Mouse (Mus musculus) right cerebral cortex, adult 2 months (tissue): Measurements from ENCODE around the gene Mmd.
"Not testable (repeated sequence)": the region's sequence is repeated elsewhere in the genome, so short reads cannot be mapped to it uniquely, and the experiment has no call there.

ENCODE experiments used
- DNase-seq, 2 experiments: peaks; one replicate each; pipeline ENCODE4 v3.0.0; 2021 to 2022; ENCODE audit warnings: low spot score in 2 of 2

Mmd gene

GRCm38 (mm10) chr11:90249701-90250141, 465 bp downstream of the Mmd start:
- DNase-seq, result peak in 1 of 2 experiments; percentile 45

DNA sequence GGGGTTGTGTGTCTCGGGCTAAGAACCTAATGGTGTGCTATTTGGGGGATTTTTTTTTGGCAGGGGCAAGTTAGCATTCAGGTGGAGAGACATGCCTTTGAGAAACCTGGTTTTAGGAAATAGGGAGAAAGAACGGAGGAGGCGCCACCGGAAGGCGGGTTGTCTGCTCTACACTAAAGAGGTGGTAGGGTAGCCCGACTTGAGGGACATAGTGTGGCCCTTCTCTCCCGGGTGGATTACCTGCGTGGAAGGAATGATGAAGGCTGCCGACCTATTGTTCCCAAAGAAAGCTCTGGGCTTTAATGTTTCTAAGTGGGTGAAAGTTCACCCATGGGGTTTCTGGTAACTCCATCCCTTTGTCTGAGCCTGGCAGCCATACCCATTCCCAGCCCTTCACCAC, 933 bp downstream of the Mmd start:
- peak; percentile 43 to 45 for DNase-seq

GRCm38 (mm10) chr11:90250730-90251129, 1.5 kb downstream of the Mmd start:
- DNase-seq, result no peak

GRCm38 (mm10) chr11:90251923-90252322, 2.7 kb downstream of the Mmd start:
- DNase-seq, result no peak

GRCm38 (mm10) chr11:90252366-90252765, 3.1 kb downstream of the Mmd start:
- no peak for DNase-seq

GRCm38 (mm10) chr11:90254536-90254935, 5.3 kb downstream of the Mmd start:
- no peak for DNase-seq

DNA sequence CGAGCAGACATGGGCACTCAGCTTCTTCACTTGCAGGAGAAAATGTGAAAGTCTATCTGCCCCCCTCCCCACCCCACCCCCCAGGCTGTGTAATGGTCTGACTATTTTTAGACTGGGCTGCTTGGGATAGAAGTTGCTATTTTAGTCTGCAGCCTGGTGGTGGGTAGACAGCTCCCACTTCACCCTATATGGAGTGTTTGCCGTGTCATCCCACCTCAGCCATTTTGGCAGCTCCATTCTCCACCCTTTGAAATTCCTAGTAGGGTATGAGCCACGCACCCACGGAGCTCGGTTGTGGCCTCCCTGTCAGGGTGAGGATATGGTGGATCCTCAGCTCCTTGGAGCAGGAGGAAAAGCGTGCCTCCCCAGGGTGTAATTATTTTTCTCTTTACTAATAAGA, 6.4 kb downstream of the Mmd start:
- peak; percentile 40 to 44 for DNase-seq

DNA sequence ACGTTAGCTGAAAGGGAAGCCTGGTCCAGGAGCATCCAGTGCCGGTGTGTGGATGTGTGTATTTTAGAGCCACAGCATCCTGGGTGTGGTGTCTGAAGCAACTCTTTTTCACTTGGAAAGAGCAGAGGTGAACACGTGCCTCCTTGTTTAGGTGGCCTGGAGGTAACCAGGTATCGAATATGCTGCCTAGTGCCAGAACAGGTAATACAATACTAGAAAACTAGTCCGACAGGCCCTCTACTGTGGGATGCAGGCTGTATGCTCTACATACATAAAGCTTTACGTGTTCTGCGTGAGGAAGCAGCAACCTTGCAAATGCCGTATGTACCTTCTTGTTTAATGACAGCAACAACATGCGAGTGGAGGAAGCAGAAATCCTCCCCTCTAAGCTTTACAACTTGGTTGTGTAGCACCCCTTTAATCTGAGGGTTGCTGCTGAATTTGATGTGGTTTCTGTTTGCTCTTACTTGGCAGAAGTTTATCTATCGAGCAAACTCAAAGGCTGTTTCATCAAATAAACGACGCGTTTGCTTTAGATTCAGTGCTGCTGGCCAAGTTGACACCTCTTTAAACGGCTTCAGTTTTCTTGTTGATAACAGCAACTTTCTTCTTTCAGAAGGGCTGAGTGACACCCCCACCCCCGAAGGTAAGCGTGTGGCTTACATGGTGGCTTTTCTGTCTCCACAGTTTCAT, 7.7 kb downstream of the Mmd start:
- no peak for DNase-seq

GRCm38 (mm10) chr11:90258321-90258927, 9.2 kb downstream of the Mmd start:
- no peak for DNase-seq

- DNase-seq, result no peak
Observed at GRCm38 (mm10) chr11:90259071-90259470, 9.8 kb downstream of the Mmd start.

DNA sequence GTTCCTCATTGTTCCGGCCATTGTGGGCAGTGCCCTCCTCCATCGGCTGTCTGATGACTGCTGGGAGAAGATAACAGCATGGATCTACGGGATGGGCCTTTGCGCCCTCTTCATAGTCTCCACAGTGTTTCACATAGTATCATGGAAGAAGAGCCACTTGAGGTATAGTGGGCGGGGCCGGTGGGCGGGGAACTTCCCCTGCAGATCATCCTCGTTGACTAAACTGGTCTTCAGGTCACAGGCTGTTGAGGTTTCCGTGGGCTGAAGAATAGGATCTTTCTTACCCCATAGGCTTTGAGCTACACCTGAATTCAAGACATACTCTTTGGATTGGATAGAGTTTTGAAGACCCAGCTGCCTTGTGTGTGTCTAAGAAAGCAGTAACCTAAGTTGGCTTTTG, 10.6 kb downstream of the Mmd start:
- DNase-seq, result no peak

GRCm38 (mm10) chr11:90264180-90264579, 14.9 kb downstream of the Mmd start:
- no peak for DNase-seq

DNA sequence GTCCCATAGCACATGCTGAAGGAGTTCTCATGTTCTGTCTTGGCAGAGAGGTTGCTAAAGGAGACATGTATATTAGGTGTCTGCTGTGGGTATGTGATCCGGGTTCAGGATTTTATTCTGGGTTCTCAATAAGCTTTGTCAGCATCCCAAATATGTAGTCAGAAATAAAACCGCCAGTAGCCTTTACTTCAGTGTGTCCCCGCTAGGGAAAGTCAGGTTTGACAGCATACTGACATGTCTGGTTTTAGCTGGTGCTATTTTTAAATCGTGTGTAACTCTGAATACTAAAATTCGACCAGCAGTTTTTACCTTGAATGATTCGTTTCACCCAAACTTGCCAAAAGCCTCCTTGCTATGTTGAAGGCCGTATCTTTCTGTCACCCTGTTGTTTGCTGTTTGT, 16.3 kb downstream of the Mmd start:
- no peak for DNase-seq

DNA sequence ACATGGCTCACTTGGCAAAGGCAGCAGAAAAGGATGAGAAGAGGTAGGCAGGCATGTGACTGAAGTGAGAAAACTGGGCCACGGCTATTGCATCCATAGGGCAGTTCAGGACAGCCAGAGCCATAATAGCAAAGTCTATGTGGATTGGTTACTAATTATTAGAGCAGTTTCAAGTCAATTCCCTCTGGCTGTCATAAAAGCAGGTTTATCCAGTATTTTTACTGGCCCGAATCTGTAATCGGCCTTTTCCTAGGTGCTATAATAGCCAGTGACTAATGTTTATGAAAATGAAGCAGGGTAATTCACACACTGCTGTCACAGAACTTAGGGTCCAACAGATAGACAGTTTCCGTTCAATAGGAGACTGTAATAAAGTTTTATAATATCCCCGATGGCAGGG, 19.7 kb downstream of the Mmd start:
- DNase-seq, result no peak

GRCm38 (mm10) chr11:90269398-90270123, 20.3 kb downstream of the Mmd start:
- no peak for DNase-seq

GRCm38 (mm10) chr11:90270132-90270877, 21.0 kb downstream of the Mmd start:
- DNase-seq, result no peak

DNA sequence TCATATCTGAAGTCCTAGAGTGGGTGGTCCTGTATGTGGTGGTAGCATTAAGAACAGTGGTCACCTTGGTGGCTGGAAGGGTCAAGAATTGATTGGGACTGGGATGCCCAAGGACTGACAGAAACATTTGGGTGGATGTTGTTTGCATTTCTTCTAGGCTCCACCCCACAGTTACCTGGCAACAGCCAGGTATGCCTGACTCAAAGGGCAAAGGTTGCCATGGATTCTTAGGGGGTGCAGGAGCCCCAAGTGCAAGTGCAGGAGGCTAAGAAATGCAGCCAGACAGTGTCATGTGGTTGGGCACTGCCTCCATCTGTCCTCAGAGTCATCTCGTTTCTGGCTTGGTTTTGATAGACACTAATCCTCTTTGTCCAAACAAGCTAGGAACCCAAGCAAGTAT, 24.9 kb downstream of the Mmd start:
- no peak for DNase-seq

GRCm38 (mm10) chr11:90275663-90276062, 26.4 kb downstream of the Mmd start:
- no peak for DNase-seq

DNA sequence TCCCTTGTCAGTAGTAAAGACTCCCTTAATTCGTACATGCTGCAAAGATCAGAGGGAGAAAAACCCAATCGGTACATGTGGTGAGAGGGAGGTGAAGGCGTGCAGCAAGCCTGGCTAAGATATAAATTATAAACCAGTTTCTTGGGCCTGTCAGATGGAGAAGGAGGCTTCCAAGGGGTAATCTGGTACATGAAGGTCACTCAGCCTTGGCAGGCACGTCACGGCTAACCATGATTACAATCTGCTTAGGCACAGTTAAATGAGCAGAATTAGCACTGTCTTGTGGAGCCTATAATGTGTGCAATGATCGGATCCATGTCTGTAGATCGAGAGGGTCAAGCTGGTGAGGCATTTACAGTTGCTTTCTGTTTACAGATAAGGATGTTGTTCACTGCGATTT, 26.9 kb downstream of the Mmd start:
- no peak for DNase-seq

DNA sequence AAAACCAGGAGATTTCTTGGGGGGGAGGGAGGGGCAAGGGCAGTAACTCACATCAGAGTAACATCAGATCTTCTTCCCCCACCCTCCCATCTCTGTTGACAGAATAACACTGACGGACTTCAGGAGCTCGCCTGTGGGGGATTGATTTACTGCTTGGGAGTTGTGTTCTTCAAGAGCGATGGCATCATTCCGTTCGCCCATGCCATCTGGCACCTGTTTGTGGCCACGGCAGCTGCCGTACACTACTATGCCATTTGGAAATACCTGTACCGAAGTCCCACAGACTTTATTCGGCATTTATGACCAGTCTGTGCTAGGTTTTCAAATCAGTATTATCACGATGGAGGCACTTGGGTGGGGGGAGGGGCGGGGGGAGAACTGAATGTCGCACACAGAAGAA, 27.3 kb downstream of the Mmd start:
- no peak for DNase-seq

DNA sequence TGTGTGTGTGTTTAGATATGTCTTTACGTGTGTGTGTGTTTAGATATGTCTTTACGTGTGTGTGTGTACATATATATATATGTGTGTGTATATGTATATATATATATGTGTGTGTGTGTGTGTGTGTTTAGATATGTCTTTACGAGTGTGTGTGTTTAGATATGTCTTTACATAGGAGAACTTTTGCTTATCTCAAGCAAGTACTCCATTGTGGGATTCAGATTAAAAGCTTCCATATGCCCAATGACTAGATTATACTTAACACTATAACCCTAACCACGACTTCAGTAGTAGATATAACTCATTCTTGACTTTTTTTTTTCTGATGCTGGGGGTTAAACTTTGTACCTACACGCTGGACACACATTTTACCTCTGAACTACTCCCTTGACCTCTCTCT, 30.8 kb downstream of the Mmd start:
- DNase-seq, result no peak

DNA sequence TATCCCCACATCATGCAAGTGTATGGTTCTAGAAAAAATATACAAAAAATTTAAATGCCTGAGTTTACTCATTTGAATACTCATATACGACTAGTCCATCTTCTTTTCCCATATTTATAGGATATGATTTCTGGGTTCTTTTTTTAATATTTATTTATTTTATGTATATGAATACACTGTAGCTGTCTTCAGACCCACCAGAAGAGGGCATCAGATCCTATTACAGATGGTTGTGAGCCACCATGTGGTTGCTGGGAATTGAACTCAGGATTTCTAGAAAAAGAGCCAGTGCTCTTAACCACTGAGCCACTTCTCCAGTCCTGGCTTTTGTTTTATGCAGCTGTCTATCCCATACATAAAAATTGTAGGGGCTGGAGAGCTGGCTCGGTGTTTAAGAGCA, 32.7 kb downstream of the Mmd start:
- DNase-seq, result not testable (repeated sequence)
